Mouse (Mus musculus) left cerebral cortex, adult 9 months (tissue): Measurements from ENCODE around the gene Card19.

Experiments
- DNase-seq, 2 experiments: peaks; one replicate each; pipeline ENCODE4 v3.0.0; 2022; ENCODE audit warnings: low spot score in 2 of 2

Gene Card19

GRCm38 (mm10) chr13:49225633-49226032 lies 9.8 kb upstream of the Card19 start:
- no peak for DNase-seq

- DNase-seq, result no peak
These were observed 9.3 kb upstream of the Card19 start for GRCm38 (mm10) chr13:49225159-49225558.

- DNase-seq, result no peak
These were observed 8.9 kb upstream of the Card19 start for GRCm38 (mm10) chr13:49224729-49225128.

GRCm38 (mm10) chr13:49224314-49224713 lies 8.5 kb upstream of the Card19 start:
- DNase-seq, result no peak

GRCm38 (mm10) chr13:49220912-49221311 lies 5.1 kb upstream of the Card19 start:
- no peak for DNase-seq

- DNase-seq, result no peak
These were observed 3.5 kb upstream of the Card19 start for GRCm38 (mm10) chr13:49219367-49219766.

- DNase-seq, result no peak
These were observed 2.8 kb upstream of the Card19 start for GRCm38 (mm10) chr13:49218651-49219050.

GRCm38 (mm10) chr13:49216808-49217561 lies 1.1 kb upstream of the Card19 start:
- no peak for DNase-seq

GRCm38 (mm10) chr13:49216220-49216552 lies 349 bp upstream of the Card19 start:
- DNase-seq, result no peak

- DNase-seq, result no peak
These were observed 721 bp downstream of the Card19 start for GRCm38 (mm10) chr13:49215128-49215503.

- no peak for DNase-seq
These were observed 1.4 kb downstream of the Card19 start for GRCm38 (mm10) chr13:49214454-49214853.

GRCm38 (mm10) chr13:49213531-49213932 lies 2.3 kb downstream of the Card19 start:
- no peak for DNase-seq

- no peak for DNase-seq
These were observed 2.9 kb downstream of the Card19 start for GRCm38 (mm10) chr13:49212711-49213500.

- no peak for DNase-seq
These were observed 6.5 kb downstream of the Card19 start for GRCm38 (mm10) chr13:49209306-49209705.

- DNase-seq, result no peak
These were observed 9.5 kb downstream of the Card19 start for GRCm38 (mm10) chr13:49206341-49206740.

GRCm38 (mm10) chr13:49205381-49205998 lies 10.3 kb downstream of the Card19 start:
- DNase-seq, result peak in 1 of 2 experiments; percentile 87

- no peak for DNase-seq
These were observed 13.3 kb downstream of the Card19 start for GRCm38 (mm10) chr13:49202556-49202955.

GRCm38 (mm10) chr13:49200688-49201087 lies 15.1 kb downstream of the Card19 start:
- DNase-seq, result no peak

GRCm38 (mm10) chr13:49199891-49200290 lies 15.9 kb downstream of the Card19 start:
- DNase-seq, result no peak

- DNase-seq, result no peak
These were observed 17.1 kb downstream of the Card19 start for GRCm38 (mm10) chr13:49198734-49199133.

GRCm38 (mm10) chr13:49196766-49197165 lies 19.1 kb downstream of the Card19 start:
- DNase-seq, result no peak

GRCm38 (mm10) chr13:49196211-49196610 lies 19.6 kb downstream of the Card19 start:
- DNase-seq, result no peak

- no peak for DNase-seq
These were observed 20.2 kb downstream of the Card19 start for GRCm38 (mm10) chr13:49195651-49196050.
